Mouse (Mus musculus): Measurements from ENCODE around the gene Gm11541.

DNA sequence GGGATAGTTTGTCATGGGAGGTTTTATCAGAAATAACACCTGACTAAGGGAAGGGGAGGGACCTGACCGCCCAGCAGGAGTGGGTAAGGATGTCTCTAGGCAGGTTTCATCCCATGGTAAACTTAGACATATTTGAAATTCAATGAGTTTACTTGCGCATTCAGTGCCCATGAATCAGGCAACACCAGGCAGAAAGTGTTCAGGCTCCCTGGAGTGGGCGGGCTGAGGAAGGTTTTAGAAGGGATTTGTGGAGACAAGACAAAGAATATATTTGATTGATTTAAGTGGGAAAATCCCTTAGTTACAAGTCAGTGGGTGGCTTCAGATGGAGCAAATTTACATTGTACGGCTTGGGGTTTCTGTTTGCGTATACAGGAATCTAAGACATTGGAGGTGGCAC, 11.3 kb upstream of the Gm11541 start:
- TF ChIP-seq CTCF (IDR thresholded peaks at IDR 0.05; ENCODE audit: low read depth): no peak
- no peak for TF ChIP-seq EP300 (IDR thresholded peaks at IDR 0.05; ENCODE audit: low read depth)

Measured in heart, postnatal 0 days (tissue).